Mouse (Mus musculus) thymus, postnatal 4 days (tissue): ENCODE results near the gene Arhgap23.
A peak's percentile ranks its signal among the peaks of the same experiment; 100 is the strongest.

ENCODE experiments used
- DNase-seq: peaks from one replicate; pipeline ENCODE4 v3.0.0; 2021

The Arhgap23 gene

DNA sequence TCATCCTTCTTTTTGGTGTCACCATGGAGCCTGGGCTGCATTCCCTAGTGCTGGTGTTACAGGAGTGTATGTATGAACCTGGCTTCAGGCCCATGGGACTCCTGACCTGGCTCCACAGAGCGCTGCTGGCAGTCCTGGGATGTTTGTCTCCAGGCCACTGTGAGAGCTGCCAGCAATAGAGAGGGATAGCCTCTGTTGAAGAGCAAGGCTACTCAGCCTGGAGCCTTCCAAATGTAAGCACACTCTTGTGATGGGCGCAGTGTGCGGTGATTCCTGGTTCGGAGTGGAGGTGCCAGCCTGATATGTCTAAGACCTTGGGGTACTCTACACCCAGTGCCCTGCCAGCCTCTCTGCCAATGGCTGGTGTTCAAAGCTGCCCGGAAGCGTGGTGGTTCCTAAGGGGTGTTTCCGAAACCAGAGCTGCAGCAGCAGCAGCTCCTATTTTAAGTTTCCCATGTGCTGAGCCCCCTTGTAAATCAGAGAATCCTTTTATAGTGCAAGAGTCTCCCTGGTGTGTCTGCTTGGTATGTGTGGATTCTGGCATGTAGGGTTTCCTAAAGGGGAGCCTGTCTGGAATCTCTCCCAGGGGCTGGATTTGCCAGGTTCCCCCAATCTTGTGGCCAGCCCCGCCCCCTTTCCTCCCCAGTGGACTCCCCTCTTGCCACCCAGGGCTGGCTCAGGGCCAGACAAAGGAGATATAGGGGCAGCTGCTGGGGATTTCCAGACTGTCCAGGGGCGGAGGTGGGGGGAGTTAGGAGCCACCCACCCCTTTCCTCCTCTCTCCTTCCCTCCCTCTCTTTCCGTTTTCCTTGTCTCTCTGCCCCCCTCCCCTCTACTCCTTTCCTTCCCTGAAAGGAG, 9.0 kb upstream of the Arhgap23 start:
- DNase-seq: no peak

DNA sequence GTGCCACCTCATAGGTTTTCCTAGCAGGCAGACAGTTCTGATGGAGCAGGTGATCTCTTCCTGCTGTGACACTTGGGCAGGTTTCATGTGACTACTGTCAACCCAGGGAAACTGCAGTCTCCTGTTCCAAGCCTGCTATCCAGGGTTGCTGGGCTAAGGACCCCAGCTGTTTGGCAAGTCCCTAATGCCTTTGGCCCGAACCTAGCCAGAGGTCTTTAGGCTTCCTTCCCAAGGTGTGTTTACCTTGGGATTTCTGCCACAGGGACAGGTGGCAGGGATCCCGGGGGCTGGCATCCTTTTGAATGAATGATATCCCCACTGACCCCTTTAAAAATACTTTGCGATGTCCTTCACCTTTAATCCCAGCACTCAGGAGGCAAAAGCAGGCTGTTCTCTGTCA, 7.9 kb upstream of the Arhgap23 start:
- no peak for DNase-seq

DNA sequence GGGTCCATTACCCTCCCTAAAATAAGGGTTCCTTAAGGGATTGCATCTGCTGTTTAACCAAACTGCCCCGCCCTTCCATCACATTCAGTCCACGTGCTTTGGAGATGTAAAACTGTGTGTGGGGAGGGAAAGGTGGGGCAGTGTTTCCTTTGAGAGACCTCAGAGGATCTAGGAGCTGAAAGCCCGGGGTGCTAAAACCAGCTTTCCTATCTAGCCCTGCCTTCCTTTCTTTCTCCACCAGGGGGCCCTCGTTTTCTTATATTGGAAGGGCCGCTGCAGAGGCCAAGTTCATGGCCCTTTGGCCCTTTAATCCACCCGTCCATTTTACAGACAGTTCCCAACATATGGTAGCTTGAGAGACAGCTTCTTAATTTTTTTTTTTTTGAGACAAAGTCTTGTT, 7.2 kb upstream of the Arhgap23 start:
- peak; percentile 86 for DNase-seq

DNA sequence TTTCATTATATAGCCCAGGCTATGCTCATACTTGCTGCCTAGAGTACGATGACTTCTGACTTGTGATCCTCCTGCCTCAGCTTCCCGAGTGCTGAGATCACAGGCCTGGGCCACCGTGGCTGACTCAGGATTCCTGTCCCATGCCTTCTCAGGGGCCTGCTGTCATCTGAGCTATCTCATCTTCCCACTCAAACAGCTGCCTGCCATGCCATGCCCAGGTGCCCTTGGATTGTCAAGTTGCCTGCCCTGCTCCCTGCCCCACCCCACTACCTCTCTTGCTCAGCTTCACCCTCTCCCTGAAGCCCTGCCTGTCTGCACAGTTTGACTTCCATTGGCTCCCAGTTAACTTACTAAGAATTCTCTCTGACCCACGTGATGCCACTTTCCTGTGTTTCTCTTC, 4.4 kb upstream of the Arhgap23 start:
- no peak for DNase-seq

DNA sequence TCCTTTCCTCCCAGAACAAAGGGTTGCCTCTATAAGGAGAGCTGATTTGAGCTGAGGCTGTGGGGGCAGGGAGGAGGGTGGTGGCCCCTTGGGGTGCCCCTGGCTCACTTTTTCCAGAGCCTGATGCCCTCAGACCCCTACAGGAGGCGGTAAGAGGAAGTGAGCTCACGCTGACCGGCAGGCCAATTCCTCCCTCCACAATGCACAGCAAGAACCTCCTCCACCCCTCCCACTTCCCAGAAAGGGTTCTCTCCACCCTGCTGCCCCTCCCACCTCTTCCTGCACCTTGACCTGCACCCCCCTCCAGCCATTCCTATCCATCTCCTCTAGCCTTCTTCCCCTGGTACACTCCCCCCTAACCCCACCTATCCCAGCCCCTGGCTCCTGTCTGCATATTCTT, 3.2 kb upstream of the Arhgap23 start:
- no peak for DNase-seq

DNA sequence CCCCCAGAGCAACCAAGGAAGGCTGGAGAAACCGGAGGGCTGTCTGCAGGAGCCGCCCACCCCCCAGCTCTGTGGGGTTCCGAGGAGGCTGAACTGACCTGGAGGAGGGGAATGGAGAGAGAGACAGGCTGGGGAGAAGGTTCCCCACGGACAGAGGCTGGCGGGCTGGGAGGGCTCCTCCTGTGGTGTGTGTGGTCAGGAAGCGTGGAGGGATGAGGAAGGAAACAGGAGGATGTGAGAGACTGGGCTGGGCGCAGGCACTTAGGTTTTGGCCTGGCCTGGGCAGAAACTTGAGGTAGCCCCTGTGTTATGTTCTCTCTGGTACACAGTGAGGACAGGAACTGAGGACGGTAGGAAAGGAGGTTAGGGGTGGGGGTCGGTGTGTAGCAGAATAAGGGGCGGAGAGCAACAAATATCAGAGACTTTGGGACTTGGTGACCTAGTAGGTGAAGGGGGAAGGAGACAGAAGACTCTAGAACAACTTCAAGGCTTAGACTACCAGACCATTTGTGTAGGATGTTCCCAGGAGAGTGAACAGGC, 2.5 kb upstream of the Arhgap23 start:
- DNase-seq: no peak

DNA sequence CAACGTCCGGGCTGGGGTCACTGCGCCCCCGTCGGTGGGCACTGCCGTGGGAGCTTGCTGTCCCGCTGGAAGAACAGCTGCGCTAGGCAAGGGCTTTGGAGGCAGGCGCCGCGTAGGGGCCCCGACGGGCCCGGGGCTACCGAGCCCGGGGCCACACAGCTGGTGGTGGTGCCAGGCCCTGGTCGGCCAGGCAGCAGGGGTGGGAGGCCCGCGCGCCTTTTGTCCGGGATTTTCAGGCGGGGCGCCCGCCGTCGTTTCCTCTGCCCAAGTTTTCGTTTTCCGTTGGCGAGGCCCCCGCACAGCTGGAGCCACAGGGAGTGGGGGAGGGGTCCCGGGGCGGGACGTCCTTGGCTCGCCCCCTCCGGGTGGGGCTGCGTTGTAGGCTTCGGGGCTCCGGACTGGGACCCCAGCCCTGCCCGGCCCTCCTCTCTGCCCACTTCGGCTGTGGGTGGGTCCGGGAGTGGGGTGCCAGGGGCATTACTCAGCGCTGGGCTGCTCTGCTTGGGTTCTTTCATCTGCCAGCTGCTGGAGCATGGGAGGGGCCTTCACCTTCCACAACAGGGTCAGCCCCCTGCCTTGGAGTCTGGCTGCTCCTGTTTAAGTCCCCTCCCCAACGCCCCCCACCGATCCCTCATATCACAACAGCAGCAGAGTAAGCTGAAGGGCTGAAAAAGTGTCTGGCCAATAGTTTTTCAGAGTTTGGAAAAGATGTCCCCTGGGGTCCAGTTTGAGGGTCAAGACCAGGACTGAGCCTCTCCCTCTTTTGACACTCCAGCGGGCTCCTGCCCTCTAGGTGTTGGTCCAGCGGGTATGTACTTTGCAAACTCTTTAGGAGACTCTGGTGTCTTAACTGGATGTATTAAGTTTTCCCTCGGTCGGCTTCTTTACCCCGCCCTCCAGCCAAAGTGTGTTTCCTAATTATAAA, 641 bp downstream of the Arhgap23 start:
- peak; percentile 78 for DNase-seq

DNA sequence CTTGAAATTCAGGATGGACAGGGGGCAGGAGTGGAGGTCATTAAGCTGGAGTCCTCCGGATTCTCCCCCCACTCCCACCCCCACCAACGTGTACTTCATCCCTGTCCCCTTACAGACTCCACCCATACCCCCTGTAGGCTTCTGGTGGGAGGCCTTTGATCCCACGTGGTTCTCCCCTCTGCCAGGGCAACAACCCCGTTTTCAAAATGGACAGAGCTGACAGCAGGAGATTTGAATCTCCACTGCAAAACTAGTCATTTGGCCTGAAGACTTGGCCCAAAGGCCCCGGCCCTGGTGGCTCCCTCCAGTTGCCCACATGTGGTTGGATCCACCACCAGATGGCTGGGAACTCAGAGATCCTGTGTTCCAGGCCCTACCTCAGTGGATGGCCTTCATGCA, 1.3 kb downstream of the Arhgap23 start:
- no peak for DNase-seq

DNA sequence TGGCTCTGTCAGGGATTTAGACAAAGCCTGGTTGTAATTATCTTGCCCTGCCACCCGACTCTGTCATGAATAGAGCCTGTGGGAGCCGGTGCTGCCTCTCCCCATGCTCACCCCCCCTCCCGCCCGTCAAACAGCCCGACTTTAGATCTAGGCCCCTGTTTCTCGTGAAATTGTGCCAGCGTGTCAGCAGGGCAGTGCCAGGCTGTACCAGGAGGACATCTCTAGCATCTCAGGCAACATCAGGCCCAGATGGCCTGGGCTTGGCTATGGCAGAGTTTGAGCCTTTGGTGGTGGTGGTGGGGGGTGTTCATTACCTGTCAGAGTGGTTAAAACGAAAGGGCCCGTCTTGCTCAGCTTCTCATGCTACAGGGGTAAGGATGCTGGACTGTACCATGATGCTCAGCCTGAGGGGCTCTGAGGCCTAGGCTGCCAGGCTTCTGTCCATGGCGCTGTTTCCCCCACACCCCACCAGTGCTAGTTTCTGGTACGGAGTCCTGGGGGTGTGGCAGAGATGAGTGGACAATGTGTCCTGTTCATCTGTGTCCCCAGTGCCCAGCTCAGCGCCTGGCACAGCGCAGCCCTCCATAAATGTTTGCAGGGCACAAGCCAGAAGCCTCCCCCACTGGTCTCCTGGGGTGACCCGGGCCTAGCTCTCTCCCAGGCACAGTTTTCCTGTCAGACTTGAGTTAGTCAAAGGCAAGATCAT, 3.7 kb downstream of the Arhgap23 start:
- DNase-seq: no peak

DNA sequence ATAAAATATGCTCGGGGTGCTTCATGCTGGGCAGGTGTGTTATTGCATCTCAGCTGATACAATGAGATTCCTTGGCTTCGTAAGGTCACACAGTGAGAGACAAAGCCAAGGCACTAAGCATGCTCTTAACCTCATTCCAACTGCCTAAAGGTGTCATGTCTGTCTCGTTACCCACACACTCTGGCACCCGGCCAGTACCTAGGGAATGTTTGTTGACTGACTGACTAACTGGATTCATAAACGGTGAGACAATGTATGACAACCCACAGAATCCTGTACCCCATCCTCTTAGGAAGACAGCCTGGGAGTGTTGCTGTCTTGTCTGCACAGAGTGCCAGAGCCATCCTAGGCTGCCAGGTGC, 4.2 kb downstream of the Arhgap23 start:
- DNase-seq: no peak

DNA sequence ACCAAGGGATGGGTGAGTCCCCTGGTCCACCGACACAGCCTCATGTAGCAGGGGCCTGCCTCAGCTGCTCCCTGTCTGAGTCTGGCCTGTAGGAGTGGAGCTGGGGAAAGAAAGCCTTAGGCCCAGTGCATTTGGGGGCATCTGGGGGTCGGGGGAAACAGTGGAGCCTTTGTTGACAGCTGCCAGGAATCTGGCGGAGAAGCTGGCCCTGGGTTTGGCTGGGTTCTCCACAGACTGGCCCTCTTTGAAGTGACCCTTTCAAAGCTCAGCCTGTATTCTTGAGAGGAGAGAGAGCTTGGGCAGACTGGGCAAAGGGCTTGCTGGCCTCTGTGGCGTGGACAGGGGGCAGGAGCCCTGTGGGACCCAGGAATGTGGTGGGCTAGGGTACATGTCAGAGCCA, 7.2 kb downstream of the Arhgap23 start:
- DNase-seq: no peak

DNA sequence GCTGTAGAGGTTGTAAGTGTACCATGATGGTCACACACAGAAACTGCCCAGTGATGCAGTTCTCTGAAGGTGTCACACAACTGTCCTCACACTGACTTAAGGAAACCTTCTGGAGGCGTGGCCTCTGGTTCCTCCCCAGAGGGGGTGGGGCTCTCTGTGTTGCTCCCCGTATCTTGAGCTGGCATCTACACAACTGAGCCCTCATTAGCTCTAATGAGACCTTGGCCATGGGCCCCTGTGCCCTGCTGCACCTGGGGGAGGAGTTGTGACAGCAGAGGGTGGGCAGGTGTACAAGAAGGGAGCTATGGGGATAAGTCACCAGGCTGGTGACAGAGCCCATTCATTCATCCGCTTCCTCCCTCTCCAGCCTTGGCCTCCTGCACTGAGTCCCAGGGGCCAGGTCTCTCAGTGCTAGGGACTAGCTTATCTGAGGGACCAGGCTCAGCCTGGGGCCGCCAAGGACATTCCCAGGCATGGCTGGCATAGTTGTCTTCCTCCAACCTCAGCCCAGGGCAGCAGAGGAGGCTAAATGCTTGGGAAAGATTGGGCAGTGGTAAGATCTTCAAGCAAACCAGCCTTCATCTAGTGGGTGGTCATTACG, 8.9 kb downstream of the Arhgap23 start:
- no peak for DNase-seq

DNA sequence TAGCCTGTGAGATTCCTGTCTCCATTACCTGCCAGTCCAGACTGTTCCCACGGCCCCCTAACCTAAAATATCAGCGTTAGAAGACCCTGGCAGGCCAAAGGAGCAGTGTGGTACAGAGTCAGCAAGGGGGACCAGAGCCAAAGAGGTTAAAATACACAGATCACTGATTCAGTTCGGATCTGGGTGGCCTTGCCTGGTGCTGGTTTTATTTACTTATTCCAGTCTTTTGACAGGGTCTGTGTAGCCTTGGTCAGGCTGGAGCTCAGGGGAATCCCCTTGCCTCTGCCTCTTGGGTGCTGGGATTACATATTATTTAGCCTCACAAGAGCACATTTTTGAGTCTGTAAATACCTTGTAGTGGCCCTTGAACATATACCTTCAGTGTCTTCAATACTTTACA, 9.5 kb downstream of the Arhgap23 start:
- DNase-seq: no peak

DNA sequence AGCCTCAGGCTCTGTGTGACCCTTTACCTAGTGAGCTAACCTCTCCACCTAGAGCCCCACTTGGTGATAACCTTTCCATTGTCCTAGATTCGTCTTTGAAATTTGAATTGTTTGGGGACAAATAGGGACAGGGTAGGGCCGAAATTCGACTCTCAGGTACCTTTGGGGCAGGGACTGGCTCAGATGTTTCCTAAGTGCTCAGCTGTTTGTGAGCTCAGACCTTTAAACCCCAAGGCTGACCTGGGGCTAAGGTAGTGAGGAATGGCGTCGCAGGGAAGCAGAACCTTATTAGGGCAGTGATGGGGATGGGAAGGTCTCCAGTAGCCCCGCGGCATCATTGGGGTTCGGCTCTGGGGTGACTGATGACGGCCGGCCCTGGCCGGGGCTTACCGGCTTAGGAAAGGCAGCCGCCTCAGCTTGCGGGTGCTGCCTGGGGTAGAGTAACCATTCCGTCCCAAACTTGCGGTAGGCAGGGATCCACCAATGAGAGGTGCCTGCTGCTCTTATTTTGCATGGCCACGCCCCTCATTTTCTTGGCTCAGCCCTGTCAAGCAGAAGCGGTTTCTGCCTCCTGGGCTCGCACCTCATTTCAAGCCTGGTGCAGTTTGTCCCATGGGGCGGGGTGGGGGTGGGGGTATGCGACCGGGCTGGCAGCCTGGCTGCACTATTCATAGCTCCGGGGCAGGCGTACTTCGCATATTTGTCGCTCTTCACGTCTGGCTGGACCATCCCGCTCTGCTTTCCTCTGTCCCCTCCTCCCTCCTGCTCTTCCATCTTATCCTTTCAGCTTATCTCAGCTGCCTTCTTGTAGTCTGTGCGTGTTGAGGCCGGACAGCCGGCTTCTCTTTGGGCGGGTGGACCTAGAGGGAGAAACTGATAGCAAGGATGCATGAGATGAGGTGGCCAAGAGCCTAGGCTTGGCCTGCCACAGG, 12.7 kb downstream of the Arhgap23 start:
- DNase-seq: peak; percentile 79

DNA sequence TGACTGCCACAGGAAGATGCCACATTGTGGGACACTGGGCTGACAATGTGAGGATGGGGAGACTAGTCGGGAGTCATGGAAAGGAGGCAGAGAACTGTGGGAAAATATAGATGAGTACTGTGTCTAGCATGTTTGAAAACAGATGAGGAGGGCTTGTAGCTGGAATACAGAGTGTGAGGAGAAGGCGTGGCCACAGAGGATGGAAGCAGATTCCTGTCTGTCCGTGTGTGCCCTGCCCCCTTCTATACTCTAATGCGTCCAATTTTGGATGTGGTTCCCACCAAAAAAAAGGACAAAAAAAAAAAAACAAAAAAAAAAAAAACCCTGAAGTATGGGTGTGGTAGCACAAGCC, 13.4 kb downstream of the Arhgap23 start:
- DNase-seq: no peak

DNA sequence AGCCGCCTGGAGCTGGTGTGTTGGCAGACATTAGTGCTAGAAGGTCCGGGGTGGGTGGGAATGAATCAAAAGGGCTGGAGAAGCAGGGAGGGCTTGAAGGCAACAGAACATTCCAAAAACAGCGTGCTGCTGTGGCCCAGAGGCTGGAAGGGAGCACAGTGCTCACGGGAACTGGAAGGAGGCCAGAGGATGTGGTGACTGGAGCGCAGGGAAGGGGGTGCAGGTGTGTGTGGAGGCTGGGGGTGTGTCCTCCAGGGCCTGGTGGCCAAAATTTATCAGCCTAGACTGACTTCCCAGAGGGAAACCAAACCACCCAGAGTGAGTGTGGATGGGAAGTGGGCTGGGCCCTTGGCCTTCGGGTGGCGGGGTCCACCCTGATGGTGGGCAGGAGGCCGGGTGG, 14.3 kb downstream of the Arhgap23 start:
- DNase-seq: peak; percentile 33

DNA sequence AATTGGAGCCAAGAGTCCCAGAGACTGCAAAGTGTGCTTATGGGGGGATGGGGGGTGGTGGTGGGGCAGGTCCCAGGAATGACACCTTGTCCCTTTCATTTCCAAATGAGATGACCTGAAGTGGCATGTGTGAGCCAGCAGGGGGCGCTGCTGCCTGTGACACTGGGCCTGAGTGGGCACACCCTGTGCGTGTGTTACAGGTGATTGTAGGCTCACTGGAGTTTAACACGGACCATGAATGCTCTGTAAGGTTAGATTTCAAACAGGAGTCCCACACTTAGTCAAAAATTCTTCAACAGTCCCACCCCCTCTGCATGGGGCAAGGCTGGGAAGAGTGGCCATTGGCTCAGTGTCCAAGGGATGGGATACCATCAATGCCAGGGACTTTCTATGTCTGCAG, 16.7 kb downstream of the Arhgap23 start:
- DNase-seq: peak; percentile 83

DNA sequence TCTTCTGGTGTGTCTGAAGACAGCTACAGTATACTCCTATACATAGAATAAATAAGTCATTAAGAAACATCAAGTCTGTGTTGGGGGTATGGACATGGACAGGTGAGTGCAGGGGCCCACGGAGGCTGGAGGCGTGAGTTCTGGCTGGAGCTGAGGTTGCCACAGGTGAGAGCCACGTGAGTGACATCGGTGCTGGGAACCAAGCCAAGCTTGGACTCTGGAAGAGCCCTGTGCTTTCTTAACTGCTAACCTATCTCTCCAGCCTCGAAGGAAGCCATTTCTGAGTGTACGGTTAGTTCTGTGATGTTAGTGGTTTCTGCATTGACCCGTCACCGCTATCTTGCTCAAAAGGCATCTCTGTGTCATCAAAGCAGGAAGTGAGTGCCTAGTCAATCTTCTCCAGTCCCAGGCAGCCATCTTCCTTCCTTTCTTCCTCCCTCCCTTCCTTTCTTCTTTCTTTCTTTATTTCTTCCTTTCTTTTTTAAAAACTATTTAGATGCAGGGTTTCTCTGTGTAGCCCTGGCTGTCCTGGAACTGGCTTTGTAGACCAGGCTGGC, 17.7 kb downstream of the Arhgap23 start:
- DNase-seq: no peak

DNA sequence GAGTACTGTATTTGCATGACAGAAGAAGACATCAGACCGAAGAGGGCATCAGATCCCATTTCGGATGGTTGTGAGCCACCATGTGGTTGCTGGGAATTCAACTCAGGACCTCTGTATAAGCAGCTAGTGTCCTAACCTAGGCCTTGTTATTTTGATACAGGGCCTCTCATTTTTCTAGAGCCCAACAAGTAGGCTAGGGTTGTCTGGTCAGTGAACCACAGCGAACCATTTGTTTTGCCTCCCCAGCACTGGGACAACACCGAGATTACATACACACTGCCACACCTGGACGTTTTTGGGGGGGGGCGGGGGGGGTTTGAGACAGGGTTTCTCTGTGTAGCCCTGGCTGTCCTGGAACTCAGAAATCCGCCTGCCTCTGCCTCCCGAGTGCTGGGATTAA, 18.8 kb downstream of the Arhgap23 start:
- no peak for DNase-seq

DNA sequence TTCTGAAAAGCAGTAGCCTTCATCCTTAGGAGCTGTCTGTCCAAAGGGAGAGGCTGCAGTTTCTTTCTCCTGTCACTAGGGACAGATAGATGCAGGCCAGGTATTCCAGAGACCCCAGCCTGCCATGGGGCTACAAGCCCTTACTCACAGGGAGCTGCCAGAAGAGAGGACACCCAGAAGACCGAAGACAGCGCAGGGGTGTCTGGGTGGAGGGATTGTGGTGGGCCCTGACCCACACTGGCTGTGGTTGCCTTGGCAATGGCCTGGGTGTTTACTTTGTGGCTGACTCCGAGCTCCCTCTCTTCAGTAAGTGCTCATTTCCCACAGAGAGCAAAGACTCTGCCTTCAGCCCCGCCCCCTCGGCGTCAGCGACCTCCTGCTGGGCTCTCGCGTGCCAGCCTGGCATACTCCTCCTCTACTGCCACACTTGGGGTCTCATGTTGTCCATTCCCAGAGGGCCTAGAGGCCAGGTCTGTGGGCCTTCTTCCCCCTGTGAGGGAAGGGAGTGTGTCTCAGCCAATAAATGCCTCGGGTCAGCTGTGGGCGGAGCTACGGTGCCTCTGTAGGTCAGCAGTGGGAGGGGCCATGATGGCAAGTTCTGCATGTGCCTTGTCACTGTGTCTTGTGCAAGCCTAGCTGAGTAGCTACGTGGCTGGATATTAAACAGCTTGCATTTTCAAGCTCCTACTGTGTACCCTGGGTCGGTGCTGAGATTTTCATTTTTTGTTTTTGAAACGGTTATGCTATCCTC, 19.5 kb downstream of the Arhgap23 start:
- peak; percentile 92 for DNase-seq
